Mouse (Mus musculus) E14TG2a.4 (cell line): ENCODE measurements at regions not wholly inside any gene's neighbourhood (a gene's known extent, or its start where the extent isn't known, plus 50 kb on each side); places are given as distances from the start of the nearest gene placed in this dataset.

Source experiments
- CTCF ChIP-seq: conservative IDR thresholded peaks from 2 replicates; pipeline ENCODE4 v1.5.1; 2014; ENCODE audit warnings: low read length
- NANOG ChIP-seq: IDR thresholded peaks from 2 replicates; pipeline ENCODE4 v1.6.1; 2014; ENCODE audit warnings: borderline replicate concordance, low read length, mixed read lengths

DNA sequence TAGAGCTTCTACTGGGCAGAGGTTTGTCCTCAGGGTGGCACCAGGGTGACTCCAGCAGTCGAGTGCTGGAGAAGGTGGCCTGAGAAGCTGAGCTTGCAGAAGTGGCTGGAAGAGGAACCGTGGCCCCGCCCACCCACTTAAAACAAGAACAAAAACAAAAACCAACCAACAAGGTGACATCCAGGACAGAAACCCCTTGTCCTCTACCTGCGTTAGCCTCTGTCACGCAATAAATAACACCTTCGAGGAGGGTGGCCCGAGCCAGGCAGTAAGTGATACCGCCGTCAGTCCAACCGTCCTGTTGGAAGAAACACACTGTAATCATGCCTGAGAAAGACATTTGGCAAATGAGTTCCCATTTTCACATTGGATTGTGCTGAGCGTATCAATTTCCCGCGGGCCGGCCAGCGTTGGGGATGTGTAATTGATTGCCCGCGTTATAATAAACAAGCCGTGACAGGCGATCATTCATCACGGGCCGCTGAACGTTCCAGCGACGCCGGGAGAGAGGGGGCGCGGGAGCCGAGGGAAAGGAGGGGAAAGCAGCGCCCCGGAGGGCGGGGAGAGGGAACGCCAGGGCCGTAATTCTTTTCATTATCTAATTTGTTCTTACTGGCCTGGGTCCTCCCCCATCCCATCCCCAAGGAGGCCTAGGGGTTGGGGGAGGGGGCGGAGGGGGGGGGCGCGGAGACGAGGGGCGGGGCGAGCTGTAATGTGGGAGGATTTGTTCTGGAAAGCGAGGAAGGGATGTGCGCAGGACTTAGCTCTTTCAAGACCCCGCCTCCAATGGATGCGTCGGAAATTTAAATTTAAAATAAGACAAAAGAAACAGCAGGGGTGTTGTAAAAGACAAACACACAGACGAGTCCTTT is 135.6 kb downstream of the 2410131K14Rik start:
- TF ChIP-seq CTCF (no peak), NANOG (no peak; the same call in 1 of the 2 replicates)
